Mouse (Mus musculus): Measurements from ENCODE around the gene Slc30a1. TPM values are rescaled to one million over a fixed set of nuclear protein-coding genes. Genes with fewer than 3 reads are reported as not detected.

Gene Slc30a1
- polyA plus RNA-seq, 1 experiment from 2014 or later = 3.4 TPM

DNA sequence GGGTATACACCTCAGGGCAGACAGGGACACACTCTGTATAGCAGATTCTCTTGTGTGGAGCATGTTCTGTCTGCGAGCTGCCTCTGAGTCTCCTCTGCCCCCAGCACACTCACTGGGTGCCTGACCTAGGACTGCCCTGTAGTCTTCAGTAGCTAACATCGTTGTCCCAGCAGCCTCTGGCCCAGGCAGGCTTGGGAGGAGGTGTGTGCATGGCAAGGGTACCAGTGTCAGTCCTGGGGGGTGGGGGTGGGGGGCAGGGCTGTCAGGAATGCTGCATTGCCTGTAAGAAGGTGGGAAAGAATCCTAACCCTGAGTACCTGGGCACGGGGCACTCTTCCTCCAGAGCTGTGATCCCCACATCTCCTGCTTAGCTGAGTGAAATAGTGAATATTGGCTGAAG, 20.1 kb downstream of the Slc30a1 start:
- Histone ChIP-seq H3K4me2 (ENCODE audit: low read depth, low read length) (no peak overlapping the region), H3K27ac (replicated peaks; ENCODE audit: low read depth, low read length) (no peak overlapping the region), H3K4me3 (ENCODE audit: low read depth, low read length) (no peak overlapping the region), H3K9ac (ENCODE audit: low read depth, low read length) (no peak overlapping the region), H3K36me3 (ENCODE audit: control insufficient read depth, insufficient read depth, low read length) (no peaks in the 10 kb centered on the region), H3K4me1 (ENCODE audit: control insufficient read depth, insufficient read depth, low read length) (no peaks in the 10 kb centered on the region), H3K27me3 (replicated peaks; ENCODE audit: control insufficient read depth, insufficient read depth, low read length) (no peaks in the 10 kb centered on the region), H3K9me3 (ENCODE audit: control insufficient read depth, low read length) (no peaks in the 10 kb centered on the region)
- 54% methylated on average over 3 of the region's 3 CpGs for WGBS
- ATAC-seq (ENCODE audit: low read depth) = 0 out of 2 replicates have a peak, but pooled peaks have one; percentile 6
- no peak for DNase-seq (ENCODE audit: low spot score)

DNA sequence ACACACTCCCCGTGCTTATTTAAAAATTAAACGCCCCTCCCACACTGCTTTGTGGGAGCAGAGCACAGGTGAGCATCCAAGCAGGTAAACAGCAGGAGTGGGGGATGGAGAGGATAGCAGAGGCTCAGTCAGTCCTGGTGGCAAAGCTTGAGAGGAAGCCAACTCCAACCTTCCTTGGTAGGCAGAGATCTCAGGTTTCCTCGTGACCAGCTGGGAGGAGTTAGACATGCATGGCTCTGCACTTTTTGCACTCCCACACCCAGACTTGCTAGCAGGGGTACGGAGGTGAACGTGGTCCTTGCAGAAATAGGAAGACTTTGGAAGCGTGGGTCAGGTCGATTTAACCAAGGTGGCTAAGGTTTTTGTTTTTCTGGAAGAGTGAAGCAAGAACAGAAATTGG, 21.8 kb downstream of the Slc30a1 start:
- Histone ChIP-seq H3K36me3 (ENCODE audit: control insufficient read depth, insufficient read depth, low read length) (no peaks in the 10 kb centered on the region), H3K4me1 (ENCODE audit: control insufficient read depth, insufficient read depth, low read length) (no peaks in the 10 kb centered on the region), H3K4me3 (ENCODE audit: low read depth, low read length) (no peak overlapping the region), H3K27me3 (replicated peaks; ENCODE audit: control insufficient read depth, insufficient read depth, low read length) (no peaks in the 10 kb centered on the region), H3K9ac (ENCODE audit: low read depth, low read length) (no peak overlapping the region), H3K9me3 (ENCODE audit: control insufficient read depth, low read length) (no peaks in the 10 kb centered on the region), H3K27ac (replicated peaks; ENCODE audit: low read depth, low read length) (no peak overlapping the region), H3K4me2 (ENCODE audit: low read depth, low read length) (no peak overlapping the region)
- 59% methylated on average over 7 of the region's 7 CpGs for WGBS
- peak; percentile 15; the same call in 1 of the 2 replicates for ATAC-seq (ENCODE audit: low read depth)
- peak; percentile 20 for DNase-seq (ENCODE audit: low spot score)

DNA sequence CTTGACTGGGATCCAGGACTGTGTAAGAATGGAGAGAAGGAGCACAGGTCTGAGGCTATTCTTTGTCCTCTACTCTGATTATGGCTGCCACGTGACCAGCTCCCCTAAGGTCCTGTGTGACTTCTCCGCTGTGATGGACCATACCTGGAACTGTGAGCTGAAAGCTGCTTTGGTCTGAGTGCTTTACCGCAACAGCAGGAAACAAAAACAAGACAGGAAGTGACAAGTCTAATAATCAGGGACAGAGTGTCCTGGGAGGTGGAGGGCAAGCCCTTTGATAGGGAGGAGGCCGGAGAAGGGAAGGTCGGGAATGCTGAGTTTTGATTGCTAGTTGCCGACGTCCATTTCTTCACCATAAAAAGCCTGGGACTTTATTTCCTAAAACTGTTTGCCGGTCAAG, 22.5 kb downstream of the Slc30a1 start:
- Histone ChIP-seq H3K9me3 (ENCODE audit: control insufficient read depth, low read length) (no peaks in the 10 kb centered on the region), H3K4me3 (ENCODE audit: low read depth, low read length) (no peak overlapping the region), H3K4me1 (ENCODE audit: control insufficient read depth, insufficient read depth, low read length) (no peaks in the 10 kb centered on the region), H3K4me2 (ENCODE audit: low read depth, low read length) (no peak overlapping the region), H3K36me3 (ENCODE audit: control insufficient read depth, insufficient read depth, low read length) (no peaks in the 10 kb centered on the region), H3K27me3 (replicated peaks; ENCODE audit: control insufficient read depth, insufficient read depth, low read length) (no peaks in the 10 kb centered on the region), H3K27ac (replicated peaks; ENCODE audit: low read depth, low read length) (no peak overlapping the region), H3K9ac (ENCODE audit: low read depth, low read length) (no peak overlapping the region)
- 71% methylated on average over 8 of the region's 8 CpGs for WGBS
- ATAC-seq (ENCODE audit: low read depth) (no peak), DNase-seq (ENCODE audit: low spot score) (no peak)

DNA sequence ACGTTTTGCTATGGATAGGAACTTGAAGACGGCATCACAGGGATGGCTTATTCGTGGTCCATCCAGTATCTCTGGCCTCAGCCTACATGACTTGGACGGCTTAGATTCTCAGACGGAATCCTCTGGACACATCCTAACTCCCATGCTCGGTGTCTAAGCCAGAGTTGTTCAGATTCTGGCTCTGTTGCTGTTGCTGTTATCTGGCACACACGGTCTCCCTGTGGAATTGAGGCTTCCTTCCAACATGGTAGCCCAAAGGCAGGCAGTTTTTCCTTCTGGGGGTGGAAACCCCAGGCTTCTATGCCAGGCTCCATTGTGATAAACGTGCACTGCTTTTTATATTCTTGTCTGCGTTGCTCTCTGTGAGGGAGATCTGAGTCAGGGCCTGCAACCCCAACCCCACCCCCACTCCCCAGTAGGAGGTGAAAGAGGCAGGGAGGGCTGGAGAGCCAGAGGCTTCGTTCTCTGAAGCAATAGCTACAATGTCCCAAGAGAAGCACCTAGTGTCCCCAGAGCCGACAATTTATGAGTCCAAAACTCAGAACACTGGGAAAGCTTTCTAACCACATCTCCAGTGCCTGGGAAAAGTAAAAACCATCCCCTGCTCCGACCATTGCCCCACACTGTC, 23.4 kb downstream of the Slc30a1 start:
- Histone ChIP-seq H3K4me2 (ENCODE audit: low read depth, low read length) (no peak overlapping the region), H3K27ac (replicated peaks; ENCODE audit: low read depth, low read length) (no peak overlapping the region), H3K27me3 (replicated peaks; ENCODE audit: control insufficient read depth, insufficient read depth, low read length) (no peaks in the 10 kb centered on the region), H3K4me3 (ENCODE audit: low read depth, low read length) (no peak overlapping the region), H3K4me1 (ENCODE audit: control insufficient read depth, insufficient read depth, low read length) (no peaks in the 10 kb centered on the region), H3K9ac (ENCODE audit: low read depth, low read length) (no peak overlapping the region), H3K36me3 (ENCODE audit: control insufficient read depth, insufficient read depth, low read length) (no peaks in the 10 kb centered on the region), H3K9me3 (ENCODE audit: control insufficient read depth, low read length) (no peaks in the 10 kb centered on the region)
- no peak for ATAC-seq (ENCODE audit: low read depth)
- WGBS = 58% methylated on average over 12 of the region's 12 CpGs
- DNase-seq (ENCODE audit: low spot score) = no peak

DNA sequence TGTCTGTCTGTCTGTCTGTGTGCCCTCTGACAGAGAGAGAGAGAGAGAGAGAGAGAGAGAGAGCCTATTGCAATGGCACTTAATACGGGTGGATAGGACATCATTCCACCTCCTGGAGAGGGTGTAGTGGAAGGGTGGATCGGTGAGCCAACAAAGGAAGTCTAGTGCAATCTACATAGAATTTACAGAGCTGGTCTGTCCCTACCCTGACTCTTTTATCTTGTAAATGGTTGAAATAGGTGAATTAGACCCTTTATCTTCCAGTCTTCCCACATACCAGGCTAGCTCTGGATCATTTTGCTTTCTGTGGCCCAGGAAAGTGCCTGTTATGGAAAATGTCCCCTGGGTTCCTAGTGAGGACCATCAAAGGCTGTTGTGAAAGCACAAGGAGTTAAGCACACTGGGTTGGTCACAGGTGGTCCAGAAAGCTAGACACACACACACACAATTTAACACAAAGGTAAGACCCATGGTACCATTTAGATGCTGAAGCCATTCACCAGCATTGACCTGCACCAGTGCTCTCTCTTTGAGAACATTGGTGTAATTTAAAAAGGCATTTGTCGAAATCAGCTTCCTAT, 24.0 kb downstream of the Slc30a1 start:
- no peak for ATAC-seq (ENCODE audit: low read depth)
- WGBS = 78% methylated on average over 3 of the region's 3 CpGs

DNA sequence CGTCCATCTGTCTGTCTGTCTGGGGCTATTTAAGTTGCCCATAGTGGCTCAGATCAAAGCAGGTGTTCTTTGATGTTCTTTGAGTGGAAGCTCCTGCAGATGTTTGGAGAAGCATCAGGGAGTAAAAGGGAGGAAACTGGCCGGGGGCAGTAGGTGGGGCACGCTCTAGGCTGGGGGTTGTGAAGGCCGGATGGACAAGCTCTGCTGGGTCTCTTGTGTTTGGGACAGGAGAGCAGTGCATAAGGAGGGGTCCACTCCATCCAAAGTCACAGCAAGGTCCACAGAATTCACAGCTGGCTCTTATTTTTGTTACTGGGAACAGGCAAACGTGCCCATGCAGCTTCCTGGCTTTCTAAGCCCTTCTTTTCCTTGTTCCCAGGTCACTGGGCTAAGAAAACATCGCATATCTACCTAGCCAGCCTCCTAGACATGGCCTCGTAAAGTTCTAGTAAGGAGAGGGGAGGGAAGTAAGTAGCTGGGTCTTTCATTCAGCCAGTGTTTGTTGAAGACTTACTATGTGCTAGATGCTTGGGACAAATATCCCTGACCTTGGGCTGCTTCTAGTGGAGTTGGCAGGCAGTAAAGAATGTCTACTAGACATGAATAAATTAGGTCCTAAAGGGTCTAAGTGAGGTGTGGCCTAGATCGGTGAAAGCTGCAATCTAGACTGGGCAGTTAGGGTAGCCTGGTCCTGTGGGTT, 25.9 kb downstream of the Slc30a1 start:
- ATAC-seq (ENCODE audit: low read depth) (no peak), DNase-seq (ENCODE audit: low spot score) (no peak)
- no peaks in the 10 kb centered on the region for H3K36me3 ChIP-seq (ENCODE audit: control insufficient read depth, insufficient read depth, low read length)
- no peaks in the 10 kb centered on the region for H3K4me1 ChIP-seq (ENCODE audit: control insufficient read depth, insufficient read depth, low read length)
- no peak overlapping the region for H3K9ac ChIP-seq (ENCODE audit: low read depth, low read length)
- H3K9me3 ChIP-seq (ENCODE audit: control insufficient read depth, low read length) = no peaks in the 10 kb centered on the region
- H3K27ac ChIP-seq (replicated peaks; ENCODE audit: low read depth, low read length) = no peak overlapping the region
- no peaks in the 10 kb centered on the region for H3K27me3 ChIP-seq (replicated peaks; ENCODE audit: control insufficient read depth, insufficient read depth, low read length)
- no peak overlapping the region for H3K4me2 ChIP-seq (ENCODE audit: low read depth, low read length)
- 71% methylated on average over 8 of the region's 8 CpGs for WGBS
- H3K4me3 ChIP-seq (ENCODE audit: low read depth, low read length) = no peak overlapping the region

More for the DNA sequence above, 24.0 kb downstream of the Slc30a1 start:
- no peaks in the 10 kb centered on the region for H3K9me3 ChIP-seq (ENCODE audit: control insufficient read depth, low read length)
- no peak overlapping the region for H3K4me3 ChIP-seq (ENCODE audit: low read depth, low read length)
- H3K4me2 ChIP-seq (ENCODE audit: low read depth, low read length) = no peak overlapping the region
- no peak overlapping the region for H3K27ac ChIP-seq (replicated peaks; ENCODE audit: low read depth, low read length)
- no peak for DNase-seq (ENCODE audit: low spot score)
- H3K27me3 ChIP-seq (replicated peaks; ENCODE audit: control insufficient read depth, insufficient read depth, low read length) = no peaks in the 10 kb centered on the region
- H3K36me3 ChIP-seq (ENCODE audit: control insufficient read depth, insufficient read depth, low read length) = no peaks in the 10 kb centered on the region
- no peak overlapping the region for H3K9ac ChIP-seq (ENCODE audit: low read depth, low read length)
- no peaks in the 10 kb centered on the region for H3K4me1 ChIP-seq (ENCODE audit: control insufficient read depth, insufficient read depth, low read length)

DNA sequence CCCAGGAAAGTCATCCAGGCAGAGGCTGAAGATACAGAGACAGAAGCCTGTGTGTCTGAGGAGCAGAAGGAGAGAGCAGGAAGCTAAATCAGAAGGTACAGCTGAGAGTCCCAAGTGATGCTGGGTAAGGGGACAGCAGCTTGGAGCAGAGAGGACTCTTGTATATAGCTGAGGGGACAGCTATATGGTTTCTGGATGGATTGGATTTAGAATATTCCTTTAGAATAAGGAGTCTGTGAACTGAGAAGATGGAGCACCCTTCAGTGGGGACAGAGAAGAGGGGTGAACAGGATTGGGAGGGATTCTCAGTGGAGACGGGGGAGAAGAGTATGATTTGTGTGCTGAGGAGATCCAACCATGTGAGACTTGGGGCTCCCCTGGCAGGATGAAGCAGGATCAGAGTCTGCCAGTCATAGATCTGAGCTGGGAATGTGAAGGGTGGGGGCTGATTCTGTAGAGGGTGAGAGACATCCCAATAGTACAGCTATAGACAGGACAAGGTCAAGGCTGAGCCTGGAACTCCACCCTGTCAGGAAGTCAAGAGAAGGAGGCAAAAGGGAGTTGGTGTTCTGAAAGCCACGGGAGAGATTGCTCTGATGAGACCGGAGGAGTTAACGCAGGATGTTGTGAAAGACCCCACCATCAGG, 26.5 kb downstream of the Slc30a1 start:
- DNase-seq (ENCODE audit: low spot score) (no peak), ATAC-seq (ENCODE audit: low read depth) (no peak)
- H3K4me3 ChIP-seq (ENCODE audit: low read depth, low read length) = no peak overlapping the region
- H3K4me2 ChIP-seq (ENCODE audit: low read depth, low read length) = no peak overlapping the region
- 73% methylated on average over 4 of the region's 4 CpGs for WGBS
- no peaks in the 10 kb centered on the region for H3K27me3 ChIP-seq (replicated peaks; ENCODE audit: control insufficient read depth, insufficient read depth, low read length)
- H3K27ac ChIP-seq (replicated peaks; ENCODE audit: low read depth, low read length) = no peak overlapping the region
- H3K9ac ChIP-seq (ENCODE audit: low read depth, low read length) = no peak overlapping the region
- no peaks in the 10 kb centered on the region for H3K36me3 ChIP-seq (ENCODE audit: control insufficient read depth, insufficient read depth, low read length)
- no peaks in the 10 kb centered on the region for H3K9me3 ChIP-seq (ENCODE audit: control insufficient read depth, low read length)
- H3K4me1 ChIP-seq (ENCODE audit: control insufficient read depth, insufficient read depth, low read length) = no peaks in the 10 kb centered on the region

DNA sequence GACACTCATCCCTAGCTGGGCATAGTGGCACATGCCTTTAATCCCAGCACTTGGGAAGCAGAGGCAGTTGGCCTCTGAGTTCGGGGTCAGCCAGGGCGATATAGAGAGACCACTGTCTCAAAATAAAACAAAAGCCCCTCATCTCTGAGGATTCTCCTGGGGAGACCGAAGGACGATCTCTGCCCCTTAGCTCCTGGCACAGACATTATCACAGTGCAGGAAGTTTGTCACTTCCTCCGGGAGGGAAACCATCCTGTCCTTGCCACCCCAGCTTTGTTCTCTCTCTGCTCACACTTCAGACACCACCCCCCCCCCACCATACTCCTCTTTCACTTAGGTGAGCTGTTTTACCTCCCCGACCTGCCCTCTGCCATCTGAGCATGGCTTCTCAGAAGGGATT, 37.1 kb downstream of the Slc30a1 start:
- Histone ChIP-seq H3K27ac (replicated peaks; ENCODE audit: low read depth, low read length) (no peak overlapping the region), H3K4me3 (ENCODE audit: low read depth, low read length) (no peak overlapping the region), H3K27me3 (replicated peaks; ENCODE audit: control insufficient read depth, insufficient read depth, low read length) (no peaks in the 10 kb centered on the region), H3K4me2 (ENCODE audit: low read depth, low read length) (no peak overlapping the region), H3K9me3 (ENCODE audit: control insufficient read depth, low read length) (no peaks in the 10 kb centered on the region), H3K4me1 (ENCODE audit: control insufficient read depth, insufficient read depth, low read length) (no peaks in the 10 kb centered on the region), H3K9ac (ENCODE audit: low read depth, low read length) (no peak overlapping the region), H3K36me3 (ENCODE audit: control insufficient read depth, insufficient read depth, low read length) (no peaks in the 10 kb centered on the region)
- DNase-seq (ENCODE audit: low spot score) (no peak), ATAC-seq (ENCODE audit: low read depth) (no peak)
- 77% methylated on average over 6 of the region's 6 CpGs for WGBS
